Mouse (Mus musculus): ENCODE results near the gene Sigirr. TPM values are rescaled to one million over a fixed set of nuclear protein-coding genes. Genes with fewer than 3 reads are reported as not detected.
A peak's percentile ranks its signal among the peaks of the same experiment; 100 is the strongest.

Gene Sigirr
- polyA plus RNA-seq, 1 experiment from 2014 or later, result 16.5 TPM

GRCm38 (mm10) chr7:141057541-141057940, 42.8 kb downstream of the Sigirr start:
- ATAC-seq, result no peak
- Histone ChIP-seq H3K36me3 (no peaks in the 10 kb centered on the region), H3K9ac (no peak overlapping the region), H3K4me2 (no peak overlapping the region), H3K9me3 (replicated peaks) (0 out of 2 replicates have a peak, but pooled peaks cover 3% of the 10 kb centered on the region), H3K27ac (no peak overlapping the region), H3K4me1 (peaks cover 24% of the 10 kb centered on the region), H3K4me3 (no peak overlapping the region), H3K27me3 (replicated peaks) (peaks cover 74% of the 10 kb centered on the region)
- 63% methylated on average over 1 of the region's 1 CpGs for WGBS (ENCODE audit: insufficient replicate concordance)

- no peak overlapping the region for H3K4me3 ChIP-seq
- H3K27me3 ChIP-seq (replicated peaks), result peaks cover 68% of the 10 kb centered on the region
- peaks cover 19% of the 10 kb centered on the region for H3K4me1 ChIP-seq
- WGBS (ENCODE audit: insufficient replicate concordance), result 66% methylated on average over 6 of the region's 6 CpGs
- no peak overlapping the region for H3K4me2 ChIP-seq
- H3K27ac ChIP-seq, result no peak overlapping the region
- no peak overlapping the region for H3K9ac ChIP-seq
- no peak for ATAC-seq
- H3K36me3 ChIP-seq, result no peaks in the 10 kb centered on the region
- H3K9me3 ChIP-seq (replicated peaks), result 0 out of 2 replicates have a peak, but pooled peaks cover 3% of the 10 kb centered on the region
Measured at GRCm38 (mm10) chr7:141056976-141057375, 43.4 kb downstream of the Sigirr start.

GRCm38 (mm10) chr7:141055785-141056184, 44.6 kb downstream of the Sigirr start:
- H3K9ac ChIP-seq, result no peak overlapping the region
- H3K27ac ChIP-seq, result no peak overlapping the region
- no peak for ATAC-seq
- H3K27me3 ChIP-seq (replicated peaks), result peaks cover 56% of the 10 kb centered on the region
- no peak overlapping the region for H3K4me2 ChIP-seq
- H3K36me3 ChIP-seq, result no peaks in the 10 kb centered on the region
- 52% methylated on average over 4 of the region's 4 CpGs for WGBS (ENCODE audit: insufficient replicate concordance)
- 0 out of 2 replicates have a peak, but pooled peaks cover 3% of the 10 kb centered on the region for H3K9me3 ChIP-seq (replicated peaks)
- no peak overlapping the region for H3K4me3 ChIP-seq
- H3K4me1 ChIP-seq, result peaks cover 10% of the 10 kb centered on the region

GRCm38 (mm10) chr7:141052421-141052820, 48.0 kb downstream of the Sigirr start:
- WGBS (ENCODE audit: insufficient replicate concordance), result 68% methylated on average over 2 of the region's 2 CpGs
- peaks cover 23% of the 10 kb centered on the region for H3K27me3 ChIP-seq (replicated peaks)
- H3K36me3 ChIP-seq, result no peaks in the 10 kb centered on the region
- no peak overlapping the region for H3K27ac ChIP-seq
- H3K4me3 ChIP-seq, result no peak overlapping the region
- H3K9ac ChIP-seq, result no peak overlapping the region
- H3K4me2 ChIP-seq, result no peak overlapping the region
- no peak for ATAC-seq
- peaks cover 14% of the 10 kb centered on the region for H3K4me1 ChIP-seq
- H3K9me3 ChIP-seq (replicated peaks), result 0 out of 2 replicates have a peak, but pooled peaks cover 3% of the 10 kb centered on the region

GRCm38 (mm10) chr7:141052016-141052415, 48.4 kb downstream of the Sigirr start:
- ATAC-seq, result no peak
- WGBS (ENCODE audit: insufficient replicate concordance), result 72% methylated on average over 4 of the region's 4 CpGs
- H3K4me3 ChIP-seq, result no peak overlapping the region
- H3K9me3 ChIP-seq (replicated peaks), result 0 out of 2 replicates have a peak, but pooled peaks cover 3% of the 10 kb centered on the region
- H3K27ac ChIP-seq, result no peak overlapping the region
- H3K4me1 ChIP-seq, result peaks cover 18% of the 10 kb centered on the region
- no peak overlapping the region for H3K9ac ChIP-seq
- H3K36me3 ChIP-seq, result no peaks in the 10 kb centered on the region
- no peak overlapping the region for H3K4me2 ChIP-seq
- H3K27me3 ChIP-seq (replicated peaks), result peaks cover 20% of the 10 kb centered on the region

GRCm38 (mm10) chr7:141051060-141051685, 49.2 kb downstream of the Sigirr start:
- H3K27ac ChIP-seq, result no peak overlapping the region
- H3K36me3 ChIP-seq, result no peaks in the 10 kb centered on the region
- 0 out of 2 replicates have a peak, but pooled peaks cover 3% of the 10 kb centered on the region for H3K9me3 ChIP-seq (replicated peaks)
- H3K9ac ChIP-seq, result no peak overlapping the region
- H3K4me3 ChIP-seq, result no peak overlapping the region
- H3K4me2 ChIP-seq, result no peak overlapping the region
- ATAC-seq, result no peak
- WGBS (ENCODE audit: insufficient replicate concordance), result 49% methylated on average over 17 of the region's 17 CpGs
- peaks cover 13% of the 10 kb centered on the region for H3K27me3 ChIP-seq (replicated peaks)
- peaks cover 27% of the 10 kb centered on the region for H3K4me1 ChIP-seq

GRCm38 (mm10) chr7:141049326-141049725, 51.0 kb downstream of the Sigirr start:
- no peak overlapping the region for H3K4me2 ChIP-seq
- H3K4me3 ChIP-seq, result no peak overlapping the region
- H3K27ac ChIP-seq, result no peak overlapping the region
- H3K9me3 ChIP-seq (replicated peaks), result no peaks in the 10 kb centered on the region
- H3K9ac ChIP-seq, result no peak overlapping the region
- no peaks in the 10 kb centered on the region for H3K36me3 ChIP-seq
- WGBS (ENCODE audit: insufficient replicate concordance), result 76% methylated on average over 2 of the region's 2 CpGs
- 0 out of 2 replicates have a peak, but pooled peaks cover 6% of the 10 kb centered on the region for H3K27me3 ChIP-seq (replicated peaks)
- peaks cover 39% of the 10 kb centered on the region for H3K4me1 ChIP-seq
- ATAC-seq, result no peak

GRCm38 (mm10) chr7:141048226-141049218, 51.9 kb downstream of the Sigirr start:
- H3K27me3 ChIP-seq (replicated peaks), result 0 out of 2 replicates have a peak, but pooled peaks cover 4% of the 10 kb centered on the region
- H3K9me3 ChIP-seq (replicated peaks), result no peaks in the 10 kb centered on the region
- H3K36me3 ChIP-seq, result no peaks in the 10 kb centered on the region
- peak overlapping the region; percentile 63 for H3K9ac ChIP-seq
- peak; percentile 75 for ATAC-seq
- peak overlapping the region; percentile 50 for H3K4me3 ChIP-seq
- H3K4me2 ChIP-seq, result peak overlapping the region; percentile 85
- peaks cover 45% of the 10 kb centered on the region for H3K4me1 ChIP-seq
- H3K27ac ChIP-seq, result peak overlapping the region; percentile 91
- 9% methylated on average over 21 of the region's 21 CpGs for WGBS (ENCODE audit: insufficient replicate concordance)

- Histone ChIP-seq H3K4me2 (peak overlapping the region; percentile 85), H3K27me3 (replicated peaks) (0 out of 2 replicates have a peak, but pooled peaks cover under 1% of the 10 kb centered on the region), H3K9ac (peak overlapping the region; percentile 63), H3K9me3 (replicated peaks) (no peaks in the 10 kb centered on the region), H3K27ac (peak overlapping the region; percentile 91), H3K36me3 (no peaks in the 10 kb centered on the region), H3K4me1 (peaks cover 53% of the 10 kb centered on the region), H3K4me3 (peak overlapping the region; percentile 50)
- peak; percentile 47 for ATAC-seq
- WGBS (ENCODE audit: insufficient replicate concordance), result 5% methylated on average over 15 of the region's 19 CpGs
Measured at GRCm38 (mm10) chr7:141047581-141048225, 52.7 kb downstream of the Sigirr start.

GRCm38 (mm10) chr7:141046931-141047580, 53.3 kb downstream of the Sigirr start:
- H3K4me2 ChIP-seq, result peak overlapping the region; percentile 85
- 0 out of 2 replicates have a peak overlapping the region, but pooled peaks have one; percentile 50 for H3K4me3 ChIP-seq
- WGBS (ENCODE audit: insufficient replicate concordance), result 17% methylated on average over 6 of the region's 6 CpGs
- H3K27ac ChIP-seq, result peak overlapping the region; percentile 91
- H3K9me3 ChIP-seq (replicated peaks), result no peaks in the 10 kb centered on the region
- no peaks in the 10 kb centered on the region for H3K27me3 ChIP-seq (replicated peaks)
- ATAC-seq, result peak; percentile 71
- no peaks in the 10 kb centered on the region for H3K36me3 ChIP-seq
- H3K9ac ChIP-seq, result peak overlapping the region; percentile 63; the same call in 1 of the 2 replicates
- peaks cover 58% of the 10 kb centered on the region for H3K4me1 ChIP-seq

GRCm38 (mm10) chr7:141042539-141042938, 57.8 kb downstream of the Sigirr start:
- WGBS (ENCODE audit: insufficient replicate concordance), result 19% methylated on average over 4 of the region's 4 CpGs
- Histone ChIP-seq H3K27ac (peak overlapping the region; percentile 78), H3K4me2 (peak overlapping the region; percentile 53), H3K27me3 (replicated peaks) (no peaks in the 10 kb centered on the region), H3K4me1 (peaks cover 78% of the 10 kb centered on the region), H3K4me3 (no peak overlapping the region), H3K9me3 (replicated peaks) (no peaks in the 10 kb centered on the region), H3K9ac (peak overlapping the region; percentile 29; the same call in 1 of the 2 replicates), H3K36me3 (no peaks in the 10 kb centered on the region)
- ATAC-seq, result peak; percentile 77

Measured in liver, embryonic 12.5 days (tissue).